Mouse (Mus musculus) adrenal gland, adult (tissue): Measurements from ENCODE around the gene Mtm1.
A peak's percentile ranks its signal among the peaks of the same experiment; 100 is the strongest.

ENCODE experiments used
- DNase-seq, 2 experiments: peaks; one replicate each; pipeline ENCODE4 v3.0.0; 2022 to 2023; ENCODE audit warnings: low spot score in 1 of 2; ENCODE audit not compliant: inconsistent age in 2 of 2

The Mtm1 gene

DNA sequence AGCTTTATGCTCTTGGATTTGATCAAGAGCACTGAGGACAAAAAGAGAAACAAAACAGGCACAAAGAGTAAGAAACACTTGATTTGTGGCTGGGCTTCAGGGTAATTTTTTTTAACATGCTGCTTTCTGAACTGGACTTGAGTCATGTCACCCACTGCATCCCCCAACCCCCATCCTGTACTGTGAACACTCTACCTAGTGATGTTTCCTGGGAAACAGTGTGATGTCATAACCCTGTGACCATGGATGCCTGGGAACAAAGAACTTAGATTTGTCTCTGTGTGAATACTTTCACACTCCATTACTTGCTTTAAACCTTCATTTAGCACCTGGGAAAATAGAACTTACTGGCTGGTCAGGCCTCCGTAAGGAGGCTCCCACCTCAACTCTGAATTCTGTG is at the start of gene Mtm1:
Gene Mtm1 (plus strand): TSS at position 301 of the 400 bp plus-strand sequence.
- no peak for DNase-seq

DNA sequence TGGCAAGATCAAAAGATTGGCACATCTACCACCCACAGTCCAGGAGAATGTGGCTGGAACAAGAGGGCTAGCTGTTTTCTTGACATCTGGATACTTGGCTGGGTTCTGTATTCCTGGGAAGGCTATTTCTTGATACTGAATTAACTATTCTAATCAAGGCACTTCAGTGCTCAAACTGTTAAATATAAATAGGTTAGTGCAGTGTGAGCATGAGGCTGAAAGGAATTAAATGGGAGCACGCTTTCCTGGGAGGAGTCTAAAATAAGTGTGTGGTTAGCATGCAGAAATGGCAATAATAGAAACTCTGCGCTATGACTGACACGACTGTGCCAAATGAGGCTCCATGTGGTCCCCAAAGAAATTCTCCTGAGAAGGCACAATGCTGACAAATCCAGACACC is 29.0 kb upstream of the Mtm1 start:
- DNase-seq, result no peak

DNA sequence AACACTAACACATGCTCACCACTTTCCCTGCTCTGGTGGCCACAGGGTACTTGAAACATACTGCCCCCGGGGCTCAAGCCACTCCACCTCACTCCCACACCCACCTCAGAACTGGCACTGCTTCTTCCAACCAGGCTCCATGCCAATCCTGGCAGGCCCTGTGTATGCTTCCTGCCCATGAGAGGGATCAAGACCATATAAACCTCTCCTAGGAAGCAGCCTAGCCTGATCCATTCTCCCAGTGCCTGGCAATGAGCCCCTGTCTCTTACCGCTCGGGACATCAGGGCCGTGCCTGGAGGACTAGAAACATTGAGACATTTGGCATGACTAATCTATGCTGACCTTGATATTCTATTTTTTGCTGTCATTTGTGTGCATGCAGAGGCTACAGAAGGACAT is 26.9 kb upstream of the Mtm1 start:
- DNase-seq, result peak; percentile 61 to 82

DNA sequence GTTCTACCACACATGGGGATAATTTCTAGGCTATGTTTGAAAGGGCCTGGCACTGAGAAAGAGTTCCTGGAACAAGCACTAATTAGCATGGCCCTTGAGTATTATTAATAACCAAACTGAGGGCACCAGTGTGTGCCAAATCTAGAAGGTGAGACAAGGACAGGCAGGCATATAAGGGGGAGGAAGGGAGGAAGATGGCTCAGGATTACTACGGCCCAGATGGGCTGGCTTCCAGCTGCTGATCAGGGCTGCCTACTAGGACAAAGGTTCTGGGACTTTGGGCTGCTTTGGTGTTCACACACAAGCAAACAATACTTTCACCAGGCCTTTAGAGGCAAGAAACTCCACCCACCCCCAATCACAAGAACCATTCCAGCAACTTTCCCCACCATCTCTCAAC is 24.2 kb upstream of the Mtm1 start:
- peak in 1 of 2 experiments; percentile 57 for DNase-seq

DNA sequence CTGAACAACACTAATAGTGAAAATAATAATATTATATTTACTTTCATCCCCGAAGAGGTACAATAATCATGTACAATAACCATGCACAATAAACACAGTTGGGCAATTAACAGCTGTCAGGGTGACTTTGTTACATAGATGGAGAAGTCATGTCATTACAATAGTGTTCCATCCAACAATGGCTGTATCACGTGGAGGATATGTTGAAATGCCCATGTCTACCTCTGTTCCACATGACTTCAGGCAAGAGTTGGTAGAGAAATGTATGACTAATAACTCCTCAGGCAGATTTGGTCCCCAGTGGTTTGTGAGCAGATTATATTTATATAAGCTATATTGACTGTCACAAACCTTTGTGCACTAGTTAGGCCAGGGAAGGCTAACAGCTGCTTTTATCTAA is 5.8 kb upstream of the Mtm1 start:
- no peak for DNase-seq

DNA sequence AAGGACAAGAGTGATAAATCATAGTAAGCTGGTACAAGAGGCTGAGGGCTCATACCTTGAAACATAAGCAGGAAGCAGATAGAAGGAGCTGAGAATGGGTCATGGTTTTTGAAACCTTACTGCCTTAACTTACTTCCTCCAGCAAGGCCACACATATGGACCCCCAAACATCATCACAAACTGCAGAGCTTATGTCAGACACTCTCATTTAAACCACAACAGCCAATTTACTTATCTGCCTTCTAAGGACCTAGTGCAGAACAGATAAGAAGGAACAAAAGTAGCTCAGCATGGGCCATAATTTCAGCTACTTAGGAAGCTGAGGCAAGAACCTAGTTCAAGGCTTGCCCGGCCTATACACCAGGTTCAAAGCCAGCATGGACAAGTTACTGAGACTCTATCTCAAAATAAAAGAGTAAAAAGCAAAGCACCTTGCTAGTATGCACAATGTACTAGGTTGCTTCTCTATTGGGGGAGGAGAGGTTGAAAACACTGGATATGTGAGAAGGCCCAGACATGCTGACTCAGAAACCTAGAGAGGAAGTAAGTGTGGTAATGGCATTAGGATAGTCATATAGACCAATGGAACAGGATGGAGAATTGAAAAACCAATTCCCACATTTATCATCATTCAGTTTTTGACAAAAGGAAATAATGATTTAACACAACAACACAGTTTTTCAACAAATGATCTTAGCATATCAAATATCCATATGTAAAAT is 4.6 kb upstream of the Mtm1 start:
- DNase-seq, result no peak

DNA sequence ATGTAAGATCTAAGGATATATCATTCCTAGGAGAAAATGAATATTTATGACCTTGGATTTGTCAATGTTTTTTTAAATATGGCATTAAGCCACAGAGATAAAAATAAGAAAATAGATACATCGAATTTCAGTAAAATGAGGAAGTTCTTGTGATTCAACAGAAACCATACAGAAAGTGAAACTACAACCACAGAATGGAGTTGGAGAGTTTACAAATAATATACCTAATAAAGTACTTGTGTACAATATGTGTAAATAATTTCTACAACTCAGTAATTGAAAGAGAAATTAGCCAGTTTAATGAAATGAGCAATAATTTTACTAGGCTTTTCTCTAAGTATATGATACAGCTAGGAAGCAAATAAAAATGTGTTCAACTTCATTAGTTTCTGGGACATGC is 4.0 kb upstream of the Mtm1 start:
- no peak for DNase-seq

DNA sequence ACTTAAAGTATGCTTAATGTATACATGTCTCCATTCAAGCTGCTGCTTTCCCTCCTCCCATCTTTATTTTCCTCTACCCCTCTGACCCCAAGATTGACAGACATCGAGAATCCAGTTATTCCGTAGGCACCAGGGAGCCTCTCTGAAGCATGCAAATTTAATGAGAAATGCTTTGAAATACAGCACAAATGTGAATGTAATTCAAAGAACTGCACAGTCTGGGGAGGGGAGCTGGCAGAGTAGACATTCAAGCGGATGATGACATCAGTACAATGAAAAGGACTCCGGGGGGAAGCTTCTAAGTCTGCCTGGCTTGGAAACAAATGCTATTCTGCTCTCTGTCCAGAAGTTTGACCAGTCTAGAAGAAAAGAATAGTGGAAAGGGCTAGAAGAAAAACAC is 2.3 kb downstream of the Mtm1 start:
- DNase-seq, result no peak

DNA sequence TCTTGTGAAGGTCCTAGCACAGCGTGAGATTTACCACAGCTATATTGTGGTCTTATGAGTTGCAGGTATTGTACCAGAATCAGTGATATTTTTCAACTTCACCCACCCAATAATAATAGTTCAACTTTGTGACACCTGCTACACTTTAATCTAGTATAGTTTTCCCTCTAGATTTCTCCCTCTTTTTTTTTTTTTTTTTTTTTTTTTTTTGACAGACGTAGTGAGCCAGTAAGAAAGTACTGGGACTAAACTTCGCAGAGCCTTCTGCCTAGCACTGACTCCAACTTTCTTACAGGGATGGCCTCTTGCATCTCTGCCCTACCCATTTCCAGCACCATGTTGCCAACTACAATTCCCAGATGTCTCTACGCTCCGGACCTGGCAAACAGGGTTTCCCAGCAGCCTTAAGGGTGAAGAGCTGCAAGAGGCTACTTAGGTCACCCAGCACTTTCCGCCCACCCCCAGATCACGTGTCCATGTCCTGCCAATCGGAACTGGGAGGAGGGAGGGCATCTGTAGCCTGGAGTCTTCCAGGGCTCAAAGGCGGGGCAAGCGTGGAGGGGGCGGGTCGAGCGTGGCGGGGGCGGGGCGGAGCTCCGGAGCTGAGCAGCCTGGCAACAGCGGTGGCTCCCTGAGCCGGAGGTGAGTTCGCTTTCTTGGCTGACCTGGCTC is 4.0 kb downstream of the Mtm1 start:
- peak; percentile 90 to 93 for DNase-seq

DNA sequence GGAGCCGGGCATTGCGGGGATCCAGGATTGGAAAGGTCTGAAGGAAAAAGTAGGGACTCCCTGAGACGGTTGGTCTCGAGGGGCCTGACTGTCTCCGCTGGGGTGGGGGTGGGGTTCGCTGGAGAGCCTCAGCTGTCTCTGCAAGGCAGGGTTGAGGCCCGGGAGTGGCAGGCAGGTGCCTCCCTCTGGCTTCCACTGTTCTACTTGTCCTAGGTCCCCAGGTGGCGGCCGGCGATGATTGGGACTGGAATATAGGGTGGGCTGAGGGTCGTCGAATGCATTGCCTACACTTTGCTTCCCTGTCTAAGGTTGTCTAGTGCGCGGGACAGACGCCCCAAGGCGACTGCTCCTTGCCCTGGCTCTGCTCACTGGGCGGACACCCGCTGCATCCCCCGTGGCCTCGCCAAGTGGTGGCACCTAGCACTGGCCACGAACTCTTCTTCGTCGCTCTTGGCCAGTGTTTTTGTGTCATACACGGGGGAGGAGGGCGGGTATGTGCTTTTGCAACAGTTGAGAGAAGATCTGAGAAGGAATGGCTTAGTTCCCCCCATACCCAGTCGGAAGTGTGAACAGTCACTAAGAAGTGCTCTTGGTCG is 4.6 kb downstream of the Mtm1 start:
- DNase-seq, result no peak

DNA sequence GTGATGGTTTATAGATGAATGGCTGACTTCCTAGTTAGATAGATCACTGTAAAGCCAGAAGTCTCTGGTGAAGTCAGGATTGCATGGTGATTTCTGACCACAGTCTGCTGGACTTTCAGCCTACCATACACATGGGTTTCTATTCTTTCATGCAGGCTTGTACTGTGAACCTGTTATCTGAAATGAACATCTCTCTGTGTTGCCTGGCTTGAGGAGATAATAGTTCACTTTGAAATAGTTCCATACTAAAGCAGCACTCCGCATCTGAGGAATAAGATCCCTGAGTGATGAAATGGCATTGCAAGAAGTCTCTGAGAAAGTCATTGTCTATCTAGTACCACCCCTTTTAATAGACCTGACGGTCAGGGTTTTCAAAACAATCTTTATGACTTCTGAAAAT is 6.3 kb downstream of the Mtm1 start:
- no peak for DNase-seq

DNA sequence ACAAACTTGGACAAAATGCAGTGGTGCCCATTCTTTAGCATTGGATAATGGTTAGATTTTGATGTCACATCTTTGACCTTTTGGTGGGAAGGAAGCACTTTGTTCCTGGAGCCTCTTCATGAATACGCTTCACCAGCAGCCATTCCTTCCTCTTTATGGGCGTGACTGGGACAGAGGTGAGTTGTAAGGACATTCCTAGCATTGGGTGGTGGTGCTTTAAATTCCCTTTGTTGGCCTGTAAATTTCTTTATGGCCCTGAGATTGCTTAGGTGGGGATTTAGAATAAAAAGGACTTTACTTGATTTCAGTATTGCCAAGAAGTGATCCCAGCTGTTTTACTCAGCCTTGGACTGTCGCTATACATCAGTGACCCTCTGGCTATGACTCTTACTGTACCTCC is 8.3 kb downstream of the Mtm1 start:
- no peak for DNase-seq

DNA sequence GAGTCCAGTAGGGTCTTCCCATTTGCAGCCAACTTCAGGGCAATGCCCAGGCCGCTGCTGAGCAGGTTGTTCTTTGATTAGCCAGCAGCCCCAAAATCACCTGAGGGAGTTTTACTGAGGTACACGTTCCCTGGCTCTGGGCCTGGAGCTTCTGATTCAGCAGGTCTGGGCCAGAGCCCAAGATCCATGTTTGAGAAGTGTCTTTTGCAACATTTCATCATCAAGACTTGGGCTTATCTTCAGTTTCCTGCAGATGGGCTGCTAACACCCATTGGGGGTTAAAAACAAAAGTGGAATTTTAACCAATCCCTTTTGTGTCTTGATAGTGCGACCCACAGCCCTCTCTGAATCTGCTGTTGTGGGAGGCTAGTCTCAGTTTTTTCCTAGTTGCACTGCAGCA is 10.3 kb downstream of the Mtm1 start:
- peak; percentile 5 to 58 for DNase-seq

DNA sequence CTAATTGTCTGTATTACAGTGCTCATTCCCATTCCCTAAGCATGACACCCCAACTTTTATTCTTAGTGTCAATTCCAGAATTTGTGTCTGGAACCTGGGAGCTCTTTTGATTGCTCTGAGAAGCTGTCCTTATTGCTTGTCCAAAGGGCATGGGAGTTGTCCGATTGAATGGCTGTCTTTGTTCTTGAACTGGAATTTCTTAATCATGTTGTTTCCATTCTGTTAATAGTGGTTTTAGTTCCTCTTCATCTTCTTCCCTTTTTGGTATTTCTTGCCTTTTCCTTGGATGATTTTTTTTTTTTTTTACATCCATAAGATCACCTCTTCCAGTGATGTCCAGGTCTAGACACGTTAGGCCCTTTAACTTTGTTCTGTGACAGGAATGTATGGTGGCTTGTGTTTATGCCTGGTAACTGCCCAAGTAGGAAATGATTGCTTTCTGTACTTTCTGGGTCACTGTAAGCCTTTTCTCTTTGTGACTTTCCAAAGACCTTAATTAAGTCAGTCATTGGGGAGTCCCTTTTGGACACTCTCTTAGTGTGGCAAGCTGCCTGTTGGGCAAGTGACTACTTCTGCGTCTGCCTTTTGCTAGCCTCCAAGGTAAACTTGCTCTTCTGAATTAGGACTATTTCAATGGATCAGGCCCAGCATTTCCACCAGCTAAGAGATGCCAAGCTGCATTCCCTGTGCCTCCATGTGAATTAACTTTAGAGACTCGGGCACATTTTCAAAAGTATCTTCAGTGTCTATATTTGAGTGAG is 12.3 kb downstream of the Mtm1 start:
- DNase-seq, result no peak

DNA sequence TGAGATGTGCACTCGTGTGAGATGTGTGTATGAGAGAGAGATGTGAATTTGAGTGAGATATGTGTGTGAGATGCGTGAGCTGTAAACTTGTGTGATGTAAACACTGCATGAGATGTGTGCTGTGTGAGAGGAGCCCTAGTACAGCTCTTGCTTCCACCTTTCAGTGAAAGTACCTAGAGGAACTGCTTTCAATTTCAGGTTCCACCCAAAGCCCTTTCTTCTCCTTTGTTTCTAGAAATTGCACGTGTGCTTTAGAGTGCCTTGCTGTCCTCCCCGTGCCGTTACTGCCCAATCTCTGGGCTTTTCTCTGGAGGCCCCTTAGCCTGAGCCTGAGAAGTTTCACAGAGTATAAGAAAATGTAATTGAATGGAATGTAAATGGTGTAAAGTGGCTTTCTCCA is 16.3 kb downstream of the Mtm1 start:
- DNase-seq, result no peak

DNA sequence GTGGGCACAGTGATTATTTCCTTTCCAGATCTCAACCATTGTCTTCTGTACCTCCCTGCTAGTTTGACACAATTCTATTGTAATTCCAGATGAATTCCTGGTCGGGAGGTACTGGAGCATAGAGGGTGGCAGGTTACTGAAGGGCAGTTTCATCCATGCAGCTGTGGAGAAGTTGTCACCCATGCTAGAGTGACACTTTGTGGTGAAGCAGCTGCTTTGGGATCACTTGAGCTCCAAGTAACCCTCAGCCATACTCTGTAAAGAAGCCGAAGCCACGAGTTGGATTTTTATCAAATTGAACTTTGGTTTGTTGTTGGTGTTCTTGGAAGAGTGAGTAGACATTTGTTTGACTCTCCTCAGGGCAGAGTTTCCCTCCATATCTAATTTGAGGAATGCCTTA is 17.6 kb downstream of the Mtm1 start:
- no peak for DNase-seq

DNA sequence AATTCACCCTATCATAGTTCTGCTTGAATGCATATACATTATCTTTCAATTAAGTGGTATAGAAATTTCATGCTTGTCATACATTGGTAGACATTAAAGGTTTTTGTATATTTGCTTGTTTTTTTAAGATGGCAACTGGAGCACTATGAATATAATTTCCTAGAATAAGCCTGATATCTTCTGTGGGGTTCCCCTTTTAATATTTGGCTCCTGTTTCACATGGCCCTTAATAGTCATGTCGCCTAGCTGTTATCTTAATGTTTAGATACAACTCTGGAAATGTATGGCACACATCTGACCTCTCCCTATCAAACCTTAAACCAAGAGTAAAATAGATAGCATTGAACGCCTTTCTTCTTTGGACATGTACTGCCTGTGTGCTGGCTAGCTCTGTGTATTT is 20.3 kb downstream of the Mtm1 start:
- DNase-seq, result no peak

DNA sequence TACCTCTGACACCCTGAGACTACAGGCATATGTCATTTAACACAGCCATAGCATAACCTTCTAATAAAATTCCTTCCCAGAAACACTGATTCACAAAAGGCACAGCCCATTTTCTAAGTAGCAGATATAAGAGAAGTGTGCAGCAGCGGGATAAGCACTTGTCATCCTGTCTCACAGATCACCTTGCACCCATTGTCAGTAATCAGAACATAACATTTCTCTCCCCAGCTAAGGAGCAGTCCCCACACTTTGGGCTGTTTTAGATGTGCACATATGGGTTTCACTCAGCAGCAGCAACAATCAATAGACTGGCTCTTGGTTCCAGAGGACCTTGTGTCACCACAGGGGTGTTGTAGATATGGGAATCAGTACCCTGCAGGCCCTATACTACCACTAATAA is 45.9 kb downstream of the Mtm1 start:
- DNase-seq, result no peak

DNA sequence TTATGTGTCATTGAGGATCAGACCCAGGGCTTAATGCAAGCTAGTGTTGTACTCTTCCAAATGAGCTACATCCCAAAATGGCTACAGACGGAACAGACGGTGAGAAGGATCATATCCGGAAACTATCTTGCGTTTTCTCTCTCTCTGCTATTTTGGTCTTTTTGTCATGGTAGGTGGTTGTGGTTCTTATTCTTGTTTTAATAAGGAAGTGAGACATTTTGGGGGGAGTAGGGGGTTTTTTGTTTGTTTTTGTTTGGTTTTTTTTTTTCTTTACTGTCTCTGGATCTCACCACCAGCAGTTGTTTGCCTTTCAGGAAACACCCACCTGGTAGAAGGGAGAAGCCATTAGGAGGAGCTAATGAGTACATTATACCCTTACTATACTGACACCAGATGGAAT is 50.3 kb downstream of the Mtm1 start:
- no peak for DNase-seq

DNA sequence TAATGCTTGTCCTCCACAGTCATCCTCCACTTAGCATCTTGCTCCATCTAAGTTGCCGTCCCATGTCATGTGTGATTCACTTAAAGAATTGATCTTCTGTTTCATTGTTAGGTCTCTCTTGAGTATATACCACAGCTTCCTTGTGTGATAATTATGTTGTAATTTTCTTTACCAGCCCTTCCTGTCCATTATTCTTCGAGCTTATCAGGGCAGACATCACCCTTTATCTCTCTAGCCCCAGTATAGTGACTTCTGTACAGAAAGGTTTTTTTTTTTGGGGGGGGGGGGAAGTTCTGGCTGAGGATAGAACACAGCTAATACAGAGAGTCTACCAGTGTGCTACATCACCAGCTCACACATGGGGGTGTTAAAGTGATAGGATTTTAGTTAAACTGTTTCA is 53.7 kb downstream of the Mtm1 start:
- DNase-seq, result no peak

DNA sequence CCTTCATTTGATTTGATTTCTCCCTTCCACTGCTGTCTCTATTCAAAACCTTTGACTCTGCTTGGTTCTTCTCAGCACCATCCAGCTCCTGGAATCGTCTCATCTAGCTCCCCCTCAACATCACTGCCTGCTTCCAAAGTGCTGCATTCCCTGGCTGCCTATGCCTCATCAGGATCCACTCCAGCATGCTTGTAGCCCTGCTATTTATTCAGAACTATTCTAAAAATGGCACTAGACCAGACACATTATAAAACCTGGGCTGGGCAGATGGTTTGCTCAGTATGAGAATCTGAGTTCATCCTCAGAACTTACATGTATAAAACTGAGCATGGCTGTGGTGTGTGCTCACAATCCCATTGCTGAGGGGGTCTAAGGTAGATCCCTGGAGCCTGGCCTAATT is 58.4 kb downstream of the Mtm1 start:
- no peak for DNase-seq

DNA sequence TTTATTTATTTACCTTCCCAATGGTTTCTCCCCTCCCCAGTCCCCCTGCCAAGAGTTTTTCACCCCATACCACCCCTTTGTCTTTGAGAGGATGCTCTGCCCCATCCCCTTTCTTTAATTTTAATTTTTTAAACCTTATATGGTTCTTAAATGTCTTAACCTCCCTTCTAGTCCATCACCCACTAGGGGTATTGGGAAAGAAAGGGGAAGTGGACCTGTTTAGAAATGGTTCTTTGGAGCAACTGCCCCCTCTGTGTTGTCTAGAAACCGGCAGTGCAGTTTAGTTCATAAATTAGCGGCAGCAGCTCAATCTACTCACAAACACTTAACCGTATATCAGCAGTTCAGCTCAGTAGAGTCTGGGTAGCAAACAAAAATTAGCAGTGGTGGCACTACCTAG is 63.6 kb downstream of the Mtm1 start:
- DNase-seq, result no peak
